Comparison of ENCODE assay signal across 14 mouse cellular contexts in genomic region chr6:100341305-100342290, GRCm38 (mm10). TPM values are rescaled to one million over a fixed set of nuclear protein-coding genes. Genes with fewer than 3 reads are reported as not detected.
DNase-seq lines count a peak whose midpoint lies in the region; ATAC-seq and TF ChIP-seq lines count a peak whose summit lies in the region.
"Had no signal": no experiment of that assay in that cellular context is flagged by ENCODE, and none has a peak within 500 bp of the region (broad histone marks: within the 10 kb centered on the region; RNA-seq: fewer than 3 reads in every experiment).

No protein-coding gene starts in this region.

- H3K27me3 ChIP-seq in midbrain, postnatal 0 days (ENCODE audit: insufficient read depth, low read length): peaks cover 5% of the 10 kb centered on the region; the same call in 1 of the 2 replicates
- peaks cover 90% of the 10 kb centered on the region for H3K27me3 ChIP-seq in midbrain, embryonic 10.5 days (ENCODE audit: low read depth, poor library complexity, severe bottlenecking)
- peaks cover 85% of the 10 kb centered on the region for H3K27me3 ChIP-seq in embryonic facial prominence, embryonic 10.5 days (replicated peaks; ENCODE audit: low read depth, poor library complexity, severe bottlenecking)

- H3K9me3 ChIP-seq in midbrain, postnatal 0 days (ENCODE audit: low read length): no peaks in the 10 kb centered on the region
- no peaks in the 10 kb centered on the region; the same call in 1 of the 2 replicates for H3K9me3 ChIP-seq in midbrain, embryonic 10.5 days (replicated peaks)
- no peaks in the 10 kb centered on the region for H3K9me3 ChIP-seq in embryonic facial prominence, embryonic 10.5 days
- H3K9me3 ChIP-seq: embryonic facial prominence, embryonic 12.5 days; intestine, embryonic 15.5 days; neural tube, embryonic 13.5 days had no signal

- H3K27ac ChIP-seq in midbrain, postnatal 0 days (ENCODE audit: low read depth, low read length): no peak overlapping the region
- H3K27ac ChIP-seq in midbrain, embryonic 10.5 days (replicated peaks): no peak overlapping the region
- no peak overlapping the region for H3K27ac ChIP-seq in embryonic facial prominence, embryonic 10.5 days (replicated peaks)
- H3K27ac ChIP-seq: embryonic facial prominence, embryonic 12.5 days; gastrocnemius, adult 2 months; intestine, embryonic 15.5 days; layer of hippocampus, adult 2 months; neural tube, embryonic 13.5 days had no signal

- TF ChIP-seq CTCF in midbrain, postnatal 0 days (IDR thresholded peaks at IDR 0.05): no peak

- peak; percentile 44 to 55 for DNase-seq in cerebellum, postnatal 10 days
- no peak for DNase-seq in cerebellum, adult 11 months
- peak; percentile 8 for DNase-seq in midbrain, postnatal 0 days (ENCODE audit: low spot score)
- DNase-seq in midbrain, embryonic 10.5 days (ENCODE audit: low spot score): no peak
- DNase-seq in embryonic facial prominence, embryonic 10.5 days (ENCODE audit: low spot score): peak; percentile 14
- peak; percentile 64 for DNase-seq in retina, postnatal 1 day
- DNase-seq in neural tube, embryonic 10.5 days (ENCODE audit: extremely low spot score, low spot score): no peak
- DNase-seq: gastrocnemius, adult 2 months; thymus, adult 2 months had no signal

- no peaks in the 10 kb centered on the region for H3K36me3 ChIP-seq in midbrain, postnatal 0 days (ENCODE audit: insufficient read depth, low read length)
- H3K36me3 ChIP-seq in midbrain, embryonic 10.5 days: no peaks in the 10 kb centered on the region
- H3K36me3 ChIP-seq in embryonic facial prominence, embryonic 10.5 days (replicated peaks): no peaks in the 10 kb centered on the region
- H3K36me3 ChIP-seq: embryonic facial prominence, embryonic 12.5 days; intestine, embryonic 15.5 days; neural tube, embryonic 13.5 days had no signal

- H3K4me1 ChIP-seq in midbrain, postnatal 0 days (ENCODE audit: insufficient read depth, low read length): no peaks in the 10 kb centered on the region; the same call in 1 of the 2 replicates
- H3K4me1 ChIP-seq in midbrain, embryonic 10.5 days: peaks cover 6% of the 10 kb centered on the region
- H3K4me1 ChIP-seq in embryonic facial prominence, embryonic 10.5 days: peaks cover 6% of the 10 kb centered on the region

- no peak overlapping the region for H3K4me3 ChIP-seq in midbrain, postnatal 0 days (ENCODE audit: low read depth, low read length)
- no peak overlapping the region for H3K4me3 ChIP-seq in midbrain, embryonic 10.5 days
- no peak overlapping the region for H3K4me3 ChIP-seq in embryonic facial prominence, embryonic 10.5 days
- H3K4me3 ChIP-seq: embryonic facial prominence, embryonic 12.5 days; gastrocnemius, adult 2 months; intestine, embryonic 15.5 days; layer of hippocampus, adult 2 months; neural tube, embryonic 13.5 days had no signal

- H3K9ac ChIP-seq in midbrain, postnatal 0 days (replicated peaks; ENCODE audit: low read length, poor library complexity, severe bottlenecking): no peak overlapping the region
- H3K9ac ChIP-seq: embryonic facial prominence, embryonic 12.5 days; intestine, embryonic 15.5 days; neural tube, embryonic 13.5 days had no signal

- 62% methylated on average over 13 of the region's 13 CpGs for WGBS in midbrain, postnatal 0 days
- WGBS in midbrain, embryonic 10.5 days: 70% methylated on average over 13 of the region's 13 CpGs
- WGBS in embryonic facial prominence, embryonic 10.5 days: 58% methylated on average over 13 of the region's 13 CpGs

- H3K4me2 ChIP-seq in midbrain, postnatal 0 days (ENCODE audit: low read depth, low read length, poor library complexity, severe bottlenecking): no peak overlapping the region
- H3K4me2 ChIP-seq: embryonic facial prominence, embryonic 12.5 days; intestine, embryonic 15.5 days; neural tube, embryonic 13.5 days had no signal

- ATAC-seq in midbrain, postnatal 0 days (ENCODE audit: low FRiP score): no peak
- ATAC-seq in activated CD4-positive, CD25-positive, alpha-beta regulatory T cell, adult 4 months: no peak
- ATAC-seq: intestine, embryonic 15.5 days had no signal

RNA-seq across cellular contexts. Expression of gene Rybp, which starts 54.3 kb away (rescaled TPM):
- 36.0 and 42.1 TPM in 2 replicates for total RNA-seq in midbrain, postnatal 0 days (2014; rRNA removed)
- 20.9 and 29.6 TPM in 2 replicates for polyA plus RNA-seq in midbrain, postnatal 0 days (2015; fragmentation: Nextera tagmentation; extraction: Ambion mirVana)
- polyA plus RNA-seq in midbrain, embryonic 10.5 days (2016; fragmentation: Nextera tagmentation; extraction: Ambion mirVana): 11.1 and 11.2 TPM in 2 replicates
- 14.1 and 15.8 TPM in 2 replicates for polyA plus RNA-seq in embryonic facial prominence, embryonic 10.5 days (2016; fragmentation: Nextera tagmentation; extraction: Ambion mirVana)
- polyA plus RNA-seq in activated CD4-positive, CD25-positive, alpha-beta regulatory T cell, adult 4 months (2017; shearing (Covaris generic)): 1 to 10 TPM; 8.2 to 8.4 TPM

Comparison
In these comparisons a context has a peak if more than half of its experiments do, and no peak if none do; other contexts are left out.
1. DNase-seq: peak in cerebellum, postnatal 10 days (2 of 2), midbrain, postnatal 0 days (single experiment), embryonic facial prominence, embryonic 10.5 days (single experiment) and retina, postnatal 1 day (single experiment); none in cerebellum, adult 11 months (single experiment), midbrain, embryonic 10.5 days (single experiment) and neural tube, embryonic 10.5 days (single experiment).